2 mouse cellular contexts compared by ENCODE assay signal in the genomic region with DNA sequence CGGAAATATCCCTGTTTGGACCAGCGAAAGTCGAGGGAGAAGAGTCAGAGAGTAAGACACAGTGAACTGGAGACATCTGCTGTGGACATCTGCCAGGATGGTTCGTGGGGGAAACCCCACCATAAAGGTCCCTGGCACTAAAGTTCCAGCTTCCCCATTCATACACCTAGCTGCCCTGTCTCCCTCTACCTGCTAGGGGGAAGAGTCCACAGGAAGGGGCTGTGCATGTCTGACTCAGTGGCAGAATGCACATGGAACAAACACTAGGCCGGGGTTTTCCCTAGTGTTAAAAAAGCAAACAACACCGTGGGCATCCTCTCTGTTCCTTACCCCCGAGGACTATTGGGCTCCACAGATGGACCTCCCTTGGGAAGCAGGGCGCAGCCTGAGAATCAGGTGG.
TF ChIP-seq lines count a peak whose summit lies in the region.

No protein-coding gene starts in this region.

TF ChIP-seq in CH12.LX, 34 proteins besides CTCF, POLR2A, EP300 and RAD21 (continued from another document):
- TF ChIP-seq SMC3 (IDR thresholded peaks at IDR 0.05; ENCODE audit: low read depth, low read length) (peak; percentile 48), BHLHE40 (IDR thresholded peaks at IDR 0.05; ENCODE audit: low read depth, low read length) (peak; percentile 88), TBP (conservative IDR thresholded peaks at IDR 0.05; ENCODE audit: low read depth, low read length) (peak; percentile 44; the same call in 1 of the 2 replicates), MXI1 (IDR thresholded peaks at IDR 0.05; ENCODE audit: low read depth, low read length) (peak; percentile 58), MYC (IDR thresholded peaks at IDR 0.05; ENCODE audit: low read depth, low read length) (peak; percentile 98), ETS1 (conservative IDR thresholded peaks at IDR 0.05; ENCODE audit: low read depth, low read length) (peak; percentile 95), ZMIZ1 (IDR thresholded peaks at IDR 0.05; ENCODE audit: low read depth, low read length) (peak; percentile 54; the same call in 1 of the 2 replicates), SIN3A (IDR thresholded peaks at IDR 0.05; ENCODE audit: low read length) (peak; percentile 87), ZNF384 (IDR thresholded peaks at IDR 0.05; ENCODE audit: low read depth, low read length) (peak; percentile 75), CHD2 (IDR thresholded peaks at IDR 0.05; ENCODE audit: low read length) (peak; percentile 82), USF2 (conservative IDR thresholded peaks at IDR 0.05; ENCODE audit: low read depth, low read length) (no peak), ZC3H11A (IDR thresholded peaks at IDR 0.05; ENCODE audit: low read depth, low read length) (no peak), JUND (conservative IDR thresholded peaks at IDR 0.05; ENCODE audit: low read depth, low read length) (peak; percentile 80), KAT2A (IDR thresholded peaks at IDR 0.05; ENCODE audit: insufficient replicate concordance, low read length) (peak; percentile 67; the same call in 1 of the 2 replicates), E2F4 (IDR thresholded peaks at IDR 0.05; ENCODE audit: insufficient replicate concordance, low read depth, low read length) (peak; percentile 66; the same call in 1 of the 2 replicates), MAZ (IDR thresholded peaks at IDR 0.05; ENCODE audit: low read depth, low read length) (peak; percentile 85), NELFE (IDR thresholded peaks at IDR 0.05; ENCODE audit: low read depth, low read length) (peak; percentile 62; the same call in 1 of the 2 replicates), UBTF (IDR thresholded peaks at IDR 0.05; ENCODE audit: low read depth, low read length) (0 out of 2 replicates have a peak, but pooled peaks have one; percentile 42), CHD1 (IDR thresholded peaks at IDR 0.05; ENCODE audit: low read depth, low read length) (no peak), RCOR1 (conservative IDR thresholded peaks at IDR 0.05; ENCODE audit: low read depth, low read length) (peak; percentile 94), POLR2AphosphoS2 (IDR thresholded peaks at IDR 0.05; ENCODE audit: low read depth, low read length) (peak; percentile 84; the same call in 1 of the 2 replicates), USF1 (IDR thresholded peaks at IDR 0.05; ENCODE audit: low read depth, low read length) (no peak), ZKSCAN1 (IDR thresholded peaks at IDR 0.05; ENCODE audit: borderline replicate concordance, low read depth, low read length) (0 out of 2 replicates have a peak, but pooled peaks have one; percentile 24), PAX5 (IDR thresholded peaks at IDR 0.05; ENCODE audit: low read length) (no peak), NRF1 (IDR thresholded peaks at IDR 0.05; ENCODE audit: low read depth, low read length) (0 out of 2 replicates have a peak, but pooled peaks have one; percentile 30), ELF1 (IDR thresholded peaks at IDR 0.05; ENCODE audit: low read depth, low read length) (peak; percentile 76), MAX (IDR thresholded peaks at IDR 0.05; ENCODE audit: low read length) (peak; percentile 96)

TF ChIP-seq in myocyte, 11 proteins besides CTCF, POLR2A, EP300 and RAD21 (continued from another document):
- TF ChIP-seq TCF12 (IDR thresholded peaks at IDR 0.05; ENCODE audit: insufficient read depth, poor library complexity, severe bottlenecking) (no peak), REST (IDR thresholded peaks at IDR 0.05; ENCODE audit: insufficient read depth, insufficient read length) (no peak)
TF ChIP-seq in myocyte: peak in this region for 0.
